Mouse (Mus musculus) fat pad, adult 2 months (tissue): ENCODE results near the gene Olfr157.
"Not testable (repeated sequence)": the region's sequence is repeated elsewhere in the genome, so short reads cannot be mapped to it uniquely, and the experiment has no call there.

Source experiments
- DNase-seq: peaks from one replicate; pipeline ENCODE4 v3.0.0-alpha.2; 2011; ENCODE audit warnings: low read depth, low spot score; ENCODE audit errors: extremely low read depth

The Olfr157 gene

DNA sequence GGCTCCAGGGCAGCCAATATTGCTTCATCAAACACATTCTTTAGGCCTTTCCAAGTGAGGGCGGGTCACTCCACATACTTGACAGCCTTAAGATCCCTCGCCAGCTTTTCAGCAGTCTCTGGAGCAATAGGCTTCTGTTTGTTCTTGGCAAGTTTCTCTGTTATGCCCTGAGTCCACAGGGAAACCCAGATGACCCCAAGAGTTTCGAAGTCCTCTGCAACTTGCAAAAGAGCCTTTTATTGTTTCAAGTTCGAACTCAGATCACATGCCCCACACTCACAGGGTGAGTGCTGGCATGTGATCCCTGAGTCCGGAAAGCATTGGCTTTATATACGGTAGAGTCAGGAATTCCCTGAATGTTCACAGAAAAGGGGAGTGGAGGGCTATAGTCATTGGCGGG is 41.1 kb downstream of the Olfr157 start:
- peak; percentile 99 for DNase-seq

- DNase-seq: not testable (repeated sequence)
Observed at GRCm38 (mm10) chr4:43795844-43796243, 44.2 kb downstream of the Olfr157 start.

- no peak for DNase-seq
Observed at GRCm38 (mm10) chr4:43795296-43795695, 44.7 kb downstream of the Olfr157 start.
